Mouse (Mus musculus): Measurements from ENCODE around the gene Rims3.
A peak's percentile ranks its signal among the peaks of the same experiment; 100 is the strongest.

- TF ChIP-seq CTCF (conservative IDR thresholded peaks at IDR 0.05; ENCODE audit: insufficient read depth, insufficient read length, low read depth, low read length) (peak; percentile 92), POLR2A (IDR thresholded peaks at IDR 0.05; ENCODE audit: low read depth, low read length) (no peak)
Measured at GRCm38 (mm10) chr4:120909558-120910150, 55.0 kb downstream of the Rims3 start.

Data from kidney, adult 2 months (tissue).